Mouse (Mus musculus) forebrain, postnatal 0 days (tissue): ENCODE results near the gene Vmn2r97. TPM values are rescaled to one million over a fixed set of nuclear protein-coding genes. Genes with fewer than 3 reads are reported as not detected.
A peak's percentile ranks its signal among the peaks of the same experiment; 100 is the strongest.
"Not testable (repeated sequence)": the region's sequence is repeated elsewhere in the genome, so short reads cannot be mapped to it uniquely, and the experiment has no call there.

Source experiments
- ATAC-seq: fragments of 200-750 bp; cut with Nextera tagmentation; 2 replicates; pipeline ENCODE4 v1.8.0; 2017; ENCODE audit warnings: mild to moderate bottlenecking, moderate library complexity
- DNase-seq: peaks from one replicate; pipeline ENCODE4 v3.0.0-alpha.2; 2015
- H3K27ac ChIP-seq: fragments of 300-500 bp; sonication (generic); 2 replicates; pipeline ENCODE4 v1.5.1; 2014; ENCODE audit warnings: low read depth, mild to moderate bottlenecking, antibody characterized with exemption, low read length, moderate library complexity, mixed read lengths
- H3K27me3 ChIP-seq: fragments of 300-500 bp; sonication (generic); 2 replicates; pipeline ENCODE4 v1.6.1; 2014; ENCODE audit warnings: mild to moderate bottlenecking, low read length, mixed read lengths; ENCODE audit not compliant: insufficient read depth
- H3K36me3 ChIP-seq: fragments of 300-500 bp; sonication (generic); 2 replicates; pipeline ENCODE4 v1.6.1; 2014; ENCODE audit warnings: mild to moderate bottlenecking, moderate library complexity; ENCODE audit not compliant: insufficient read depth
- H3K4me1 ChIP-seq: fragments of 300-500 bp; sonication (generic); 2 replicates; pipeline ENCODE4 v1.6.1; 2014; ENCODE audit warnings: antibody characterized with exemption; ENCODE audit not compliant: insufficient read depth
- H3K4me2 ChIP-seq: fragments of 300-500 bp; sonication (generic); 2 replicates; pipeline ENCODE4 v1.6.1; 2014; ENCODE audit warnings: low read depth, mild to moderate bottlenecking, moderate library complexity
- H3K4me3 ChIP-seq: fragments of 300-500 bp; sonication (generic); 2 replicates; pipeline ENCODE4 v1.5.1; 2014; ENCODE audit warnings: low read depth, low read length, mixed read lengths
- H3K9ac ChIP-seq: fragments of 300-500 bp; sonication (generic); 2 replicates; pipeline ENCODE4 v1.6.1; 2014; ENCODE audit warnings: mild to moderate bottlenecking
- H3K9me3 ChIP-seq: fragments of 300-500 bp; sonication (generic); 2 replicates; pipeline ENCODE4 v1.6.1; 2016; ENCODE audit warnings: low read length
- CTCF ChIP-seq: sonication (generic); IDR thresholded peaks from 2 replicates; pipeline ENCODE4 v1.5.1; 2016; ENCODE audit warnings: antibody characterized with exemption, control low read depth, low read depth
- WGBS: fragments of 180-500 bp; shearing (Covaris S2); extraction: QIAGEN DNeasy Blood & Tissue Kit; methylation state at CpG from one replicate; pipeline ENCODE4 v1.1.7; 2014; 5-methylcytosine and 5-hydroxymethylcytosine counted together
- polyA plus RNA-seq: library from polyadenylated mRNA; unstranded; fragments of >200 nt; fragmentation: Nextera tagmentation; extraction: Ambion mirVana; gene quantifications from 2 replicates; pipeline ENCODE4 v1.2.1, GENCODE M21; 2015
- total RNA-seq: library from RNA; depleted of rRNA; stranded (reverse); fragments of >200 nt; gene quantifications from 2 replicates; pipeline ENCODE4 v1.2.3, GENCODE M21; 2014; rRNA removed

The Vmn2r97 gene
- not detected in 2 replicates for total RNA-seq
- not detected in 2 replicates for polyA plus RNA-seq

DNA sequence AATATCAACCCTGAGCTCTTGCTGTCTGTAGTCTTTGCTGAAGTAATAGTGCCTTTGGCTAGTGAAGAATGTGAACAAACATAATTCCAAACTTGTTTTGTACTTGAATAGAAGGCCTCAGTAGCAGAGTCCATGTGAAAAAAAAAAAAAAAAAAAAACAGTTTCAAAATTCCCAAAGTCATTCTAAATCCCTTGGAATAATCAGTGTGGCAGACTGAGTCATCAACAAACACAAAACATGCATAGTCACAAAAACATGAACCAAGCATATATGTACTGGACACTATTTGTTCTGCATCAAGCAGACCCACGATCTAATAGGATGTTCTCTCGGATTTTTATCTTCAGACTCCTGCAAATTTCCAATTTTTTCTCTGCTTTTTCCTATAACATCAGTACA, at the start of gene Vmn2r97:
Gene Vmn2r97 (plus strand): TSS at position 301 of the 400 bp plus-strand sequence.
- H3K36me3 ChIP-seq, DNase-seq, H3K4me2 ChIP-seq, H3K9ac ChIP-seq, H3K4me3 ChIP-seq, H3K9me3 ChIP-seq, H3K27ac ChIP-seq, H3K27me3 ChIP-seq, H3K4me1 ChIP-seq, ATAC-seq: not testable (repeated sequence)
- WGBS = 72% methylated on average over 2 of the region's 2 CpGs

DNA sequence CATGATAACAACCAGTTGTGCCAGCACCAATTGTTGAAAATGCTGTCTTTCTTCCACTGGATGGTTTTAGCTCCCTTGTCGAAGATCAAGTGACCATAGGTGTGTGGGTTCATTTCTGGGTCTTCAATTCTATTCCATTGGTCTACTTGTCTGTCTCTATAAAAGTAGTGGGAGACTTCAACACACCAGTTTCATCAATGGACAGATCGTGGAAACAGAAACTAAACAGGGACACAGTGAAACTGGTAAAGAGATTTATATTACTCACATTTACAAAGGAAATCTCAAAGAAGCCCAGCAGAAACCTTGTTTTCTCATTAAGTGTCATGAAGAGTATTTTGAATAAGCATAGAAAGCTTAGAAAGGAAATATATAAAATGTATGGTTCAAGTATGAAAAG, 31.7 kb upstream of the Vmn2r97 start:
- H3K4me3 ChIP-seq, H3K27ac ChIP-seq, H3K4me1 ChIP-seq, H3K4me2 ChIP-seq, H3K9ac ChIP-seq, H3K27me3 ChIP-seq, H3K9me3 ChIP-seq, H3K36me3 ChIP-seq, ATAC-seq: not testable (repeated sequence)
- 60% methylated on average over 2 of the region's 2 CpGs for WGBS
- DNase-seq = peak; percentile 0

DNA sequence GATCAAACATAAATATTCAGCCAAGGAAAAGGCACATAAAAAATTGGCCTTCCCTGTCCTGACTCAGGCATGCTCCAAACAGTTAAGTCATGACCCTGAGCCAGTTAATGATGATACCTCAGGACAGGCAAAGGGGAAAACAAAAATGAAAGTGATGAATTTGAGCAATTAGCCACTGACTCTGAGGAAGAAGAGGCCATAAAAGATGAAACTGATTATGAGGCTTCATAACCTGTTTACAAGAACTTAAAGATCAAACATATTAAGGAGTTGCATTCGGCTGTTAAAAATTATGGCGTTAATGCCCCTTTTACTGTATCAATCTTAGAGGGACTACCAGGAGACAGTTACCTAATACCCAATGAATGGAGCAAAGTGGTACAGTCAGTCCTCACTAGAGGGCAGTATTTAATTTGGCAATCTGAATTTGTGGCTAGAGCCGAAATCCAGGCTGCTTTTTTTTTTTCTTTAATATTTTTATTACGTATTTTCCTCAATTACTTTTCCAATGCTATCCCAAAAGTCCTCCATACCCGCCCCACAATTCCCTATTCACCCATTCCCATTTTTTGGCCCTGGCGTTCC, 24.3 kb upstream of the Vmn2r97 start:
- Histone ChIP-seq H3K4me1 (no peaks in the 10 kb centered on the region), H3K4me2 (no peak overlapping the region), H3K27me3 (no peaks in the 10 kb centered on the region), H3K4me3 (no peak overlapping the region), H3K9me3 (0 out of 2 replicates have a peak, but pooled peaks cover 3% of the 10 kb centered on the region), H3K9ac (no peak overlapping the region), H3K36me3 (no peaks in the 10 kb centered on the region), H3K27ac (no peak overlapping the region)
- 90% methylated on average over 6 of the region's 6 CpGs for WGBS
- TF ChIP-seq CTCF = no peak
- no peak for ATAC-seq
- DNase-seq = no peak

DNA sequence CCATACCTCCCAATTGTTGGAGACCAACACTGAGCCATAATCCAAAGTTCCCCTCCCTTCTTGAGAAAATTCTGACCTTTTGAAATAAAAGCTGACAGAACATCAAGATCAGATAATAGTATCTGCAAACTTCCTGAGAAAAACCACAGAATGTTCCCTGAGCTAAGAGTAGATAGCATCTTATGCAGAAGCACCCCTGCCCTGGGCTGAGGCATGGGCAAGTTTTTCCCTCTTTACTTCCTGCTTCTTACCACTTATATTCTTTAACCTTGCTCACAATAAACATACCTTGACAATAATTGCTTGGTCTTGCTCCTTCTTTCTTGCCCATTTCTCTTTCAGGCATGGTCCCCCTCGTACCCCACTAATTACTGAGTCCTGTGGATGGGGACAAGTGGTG, 43.7 kb downstream of the Vmn2r97 start:
- H3K4me3 ChIP-seq, H3K9ac ChIP-seq, DNase-seq, H3K9me3 ChIP-seq, H3K36me3 ChIP-seq, H3K4me1 ChIP-seq, H3K4me2 ChIP-seq, ATAC-seq, H3K27me3 ChIP-seq, H3K27ac ChIP-seq: not testable (repeated sequence)
- WGBS = 71% methylated on average over 1 of the region's 1 CpGs

DNA sequence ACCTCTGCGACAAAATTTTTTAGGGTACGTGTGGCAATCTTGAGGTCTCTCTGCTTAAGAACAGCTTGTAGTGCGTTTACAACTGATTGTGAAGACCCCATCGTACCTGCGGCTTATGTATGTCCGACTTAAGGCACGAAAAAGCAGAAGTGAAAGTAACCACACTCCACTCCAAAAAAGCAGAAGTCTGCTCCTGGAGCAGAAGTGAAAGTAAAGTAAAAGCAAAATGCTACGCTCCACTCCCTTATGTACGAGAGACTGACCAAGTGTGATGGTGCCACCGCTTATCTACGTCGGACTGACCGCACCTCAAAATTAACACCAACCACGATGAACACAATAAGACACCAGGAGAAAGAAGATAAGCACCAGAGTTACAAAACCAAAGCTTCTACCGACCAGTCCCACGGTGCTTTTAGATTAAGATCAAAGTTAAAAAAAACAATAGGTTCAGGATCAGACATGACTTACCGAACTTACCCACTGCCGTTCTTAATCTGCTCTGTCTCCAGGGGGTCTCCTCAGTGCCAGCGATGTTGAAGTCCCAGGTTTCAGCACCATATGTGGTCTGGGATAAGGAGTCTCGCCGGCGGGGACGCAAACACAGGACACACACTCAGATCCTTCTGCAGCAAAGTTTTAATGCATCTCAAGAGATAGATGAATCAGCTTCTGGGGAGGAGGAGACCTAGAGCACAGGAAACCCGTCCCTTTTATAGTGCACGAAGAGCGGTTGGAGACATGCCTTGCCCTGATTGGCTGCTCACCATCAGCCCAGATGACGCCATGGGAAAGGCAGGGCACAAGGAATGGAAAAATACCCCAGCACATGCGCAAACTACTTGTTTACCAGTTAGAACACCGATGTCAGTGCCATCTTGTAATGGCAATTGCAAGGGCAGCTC, 54.5 kb downstream of the Vmn2r97 start:
- H3K4me1 ChIP-seq = no peaks in the 10 kb centered on the region
- TF ChIP-seq CTCF = no peak
- no peak for DNase-seq
- no peaks in the 10 kb centered on the region for H3K27me3 ChIP-seq
- H3K36me3 ChIP-seq = no peaks in the 10 kb centered on the region
- WGBS = 92% methylated on average over 29 of the region's 29 CpGs
- H3K9me3 ChIP-seq = peaks cover 24% of the 10 kb centered on the region; the same call in 1 of the 2 replicates
- no peak overlapping the region for H3K9ac ChIP-seq
- H3K27ac ChIP-seq = no peak overlapping the region
- no peak for ATAC-seq
- no peak overlapping the region for H3K4me2 ChIP-seq
- H3K4me3 ChIP-seq = no peak overlapping the region

Other genes with a start within 250 kb of the Vmn2r97 start
- gene Vmn2r98, start 139.2 kb downstream of the Vmn2r97 start, total RNA-seq = not detected in 2 replicates
- not detected in 2 replicates for gene Vmn2r98, start 139.2 kb downstream of the Vmn2r97 start, polyA plus RNA-seq